Mouse (Mus musculus): ENCODE data around the gene Gm47289. TPM values are rescaled to one million over a fixed set of nuclear protein-coding genes. Genes with fewer than 3 reads are reported as not detected.
A peak's percentile ranks its signal among the peaks of the same experiment; 100 is the strongest.

Gene Gm47289
- not detected for total RNA-seq (2022)

- no peak for DNase-seq
These were observed at the start of gene Gm47289 for GRCm38 (mm10) chr9:119158861-119159260. Gm47289 (plus strand) TSS chr9:119159161.

- no peak for DNase-seq
These were observed 49.1 kb upstream of the Gm47289 start for GRCm38 (mm10) chr9:119109685-119110353.

GRCm38 (mm10) chr9:119110640-119111039 is 48.3 kb upstream of the Gm47289 start:
- no peak for DNase-seq

- DNase-seq = no peak
These were observed 44.0 kb upstream of the Gm47289 start for GRCm38 (mm10) chr9:119114911-119115310.

GRCm38 (mm10) chr9:119119409-119120167 is 39.4 kb upstream of the Gm47289 start:
- DNase-seq = no peak

- no peak for DNase-seq
These were observed 38.8 kb upstream of the Gm47289 start for GRCm38 (mm10) chr9:119120168-119120560.

- no peak for DNase-seq
These were observed 36.2 kb upstream of the Gm47289 start for GRCm38 (mm10) chr9:119122596-119123369.

- no peak for DNase-seq
These were observed 30.4 kb upstream of the Gm47289 start for GRCm38 (mm10) chr9:119128436-119129181.

- no peak for DNase-seq
These were observed 28.3 kb upstream of the Gm47289 start for GRCm38 (mm10) chr9:119130692-119131091.

GRCm38 (mm10) chr9:119138836-119139235 is 20.1 kb upstream of the Gm47289 start:
- no peak for DNase-seq

GRCm38 (mm10) chr9:119142066-119142465 is 16.9 kb upstream of the Gm47289 start:
- peak; percentile 25 for DNase-seq

- no peak for DNase-seq
These were observed 15.6 kb upstream of the Gm47289 start for GRCm38 (mm10) chr9:119143372-119143771.

GRCm38 (mm10) chr9:119144696-119145095 is 14.3 kb upstream of the Gm47289 start:
- no peak for DNase-seq

- no peak for DNase-seq
These were observed 13.8 kb upstream of the Gm47289 start for GRCm38 (mm10) chr9:119145137-119145536.

- DNase-seq = no peak
These were observed 13.3 kb upstream of the Gm47289 start for GRCm38 (mm10) chr9:119145638-119146037.

- DNase-seq = no peak
These were observed 12.7 kb upstream of the Gm47289 start for GRCm38 (mm10) chr9:119146098-119146770.

- DNase-seq = no peak
These were observed 9.4 kb upstream of the Gm47289 start for GRCm38 (mm10) chr9:119149601-119150000.

GRCm38 (mm10) chr9:119151751-119152150 is 7.2 kb upstream of the Gm47289 start:
- no peak for DNase-seq

- DNase-seq = no peak
These were observed 3.5 kb upstream of the Gm47289 start for GRCm38 (mm10) chr9:119155416-119155815.

GRCm38 (mm10) chr9:119155826-119156225 is 3.1 kb upstream of the Gm47289 start:
- no peak for DNase-seq

GRCm38 (mm10) chr9:119156278-119157201 is 2.4 kb upstream of the Gm47289 start, which contains the start of gene Acaa1b:
Acaa1b (minus strand) TSS chr9:119157093.
- peak; percentile 55 for DNase-seq

All from adrenal gland, adult 8-10 months (tissue).